In the genomic region with DNA sequence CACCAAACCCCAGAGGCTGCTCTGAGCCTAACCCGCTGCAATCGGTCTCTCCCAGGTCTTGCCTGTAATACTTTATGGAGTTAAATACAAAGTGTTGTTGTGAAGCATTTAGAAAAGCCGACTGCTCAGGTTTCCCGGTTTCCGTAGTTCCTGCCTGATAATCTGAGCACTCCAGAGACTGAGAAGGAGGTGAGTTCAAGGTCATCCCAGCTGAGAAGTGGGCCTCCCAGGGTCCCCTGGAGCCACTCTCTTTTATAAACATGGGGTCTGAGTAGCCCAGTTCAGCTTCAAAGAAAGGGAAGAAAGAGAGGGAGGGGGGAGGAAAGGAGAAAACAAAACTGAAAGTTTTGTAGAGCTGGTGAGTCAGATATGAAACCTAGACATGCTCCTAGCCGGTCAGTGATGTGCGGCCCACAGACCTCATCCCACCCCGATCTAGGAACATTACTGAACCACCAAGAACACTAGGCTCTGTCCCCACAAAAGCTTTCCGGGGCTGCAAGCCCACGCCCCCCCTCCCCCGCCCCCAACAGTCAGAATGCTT, we compare ENCODE assay signal across 10 mouse cellular contexts. TPM values are rescaled to one million over a fixed set of nuclear protein-coding genes. Genes with fewer than 3 reads are reported as not detected.
DNase-seq lines count a peak whose midpoint lies in the region; ATAC-seq and TF ChIP-seq lines count a peak whose summit lies in the region.
"Had no signal": no experiment of that assay in that cellular context is flagged by ENCODE, and none has a peak within 500 bp of the region (broad histone marks: within the 10 kb centered on the region; RNA-seq: fewer than 3 reads in every experiment).

A gene (plus strand): TSS at position 148 of the 544 bp plus-strand sequence.

- peaks cover 9% of the 10 kb centered on the region for H3K27me3 ChIP-seq in megakaryocyte, embryonic 14.5 days (replicated peaks)
- H3K27me3 ChIP-seq in ES-Bruce4 (ENCODE audit: control insufficient read depth, insufficient read depth, low read length, poor library complexity, severe bottlenecking) = no peaks in the 10 kb centered on the region
- H3K27me3 ChIP-seq: embryonic facial prominence, embryonic 15.5 days had no signal

- DNase-seq in adrenal gland, postnatal 36 days = no peak
- no peak for DNase-seq in kidney, postnatal 36 days
- DNase-seq in urinary bladder, adult 2 months (ENCODE audit: low spot score) = no peak
- DNase-seq: heart, adult 18-20 months; thymus, postnatal 25 days had no signal

- H3K27ac ChIP-seq in ES-Bruce4 (ENCODE audit: insufficient read depth, low read length) = no peak within 1 kb of the TSS
- H3K27ac ChIP-seq: embryonic facial prominence, embryonic 15.5 days had no signal

- H3K9ac ChIP-seq in ES-Bruce4 (ENCODE audit: low read depth, poor library complexity, severe bottlenecking) = peak within 1 kb of the TSS; percentile 4; the same call in 1 of the 2 replicates
- H3K9ac ChIP-seq: embryonic facial prominence, embryonic 15.5 days had no signal

- no peak for ATAC-seq in megakaryocyte, adult 5-6 weeks (ENCODE audit: poor library complexity, severe bottlenecking)
- ATAC-seq in megakaryocyte progenitor cell, adult 5-6 weeks (replicated peaks; ENCODE audit: poor library complexity) = peak; percentile 42; the same call in 1 of the 2 replicates

- TF ChIP-seq EP300 in ES-Bruce4 (IDR thresholded peaks at IDR 0.05; ENCODE audit: insufficient read depth, low read depth, low read length) = no peak

- peaks cover 45% of the 10 kb centered on the region for H3K4me1 ChIP-seq in megakaryocyte, embryonic 14.5 days
- peaks cover 2% of the 10 kb centered on the region for H3K4me1 ChIP-seq in ES-Bruce4 (ENCODE audit: control insufficient read depth, insufficient read depth, low read length)

- H3K36me3 ChIP-seq in megakaryocyte, embryonic 14.5 days (replicated peaks; ENCODE audit: low read length) = no peaks in the 10 kb centered on the region
- H3K36me3 ChIP-seq in ES-Bruce4 (ENCODE audit: control insufficient read depth, insufficient read depth, low read length, poor library complexity, severe bottlenecking) = no peaks in the 10 kb centered on the region
- H3K36me3 ChIP-seq: embryonic facial prominence, embryonic 15.5 days had no signal

- H3K9me3 ChIP-seq in megakaryocyte, embryonic 14.5 days = no peaks in the 10 kb centered on the region
- H3K9me3 ChIP-seq in ES-Bruce4 (replicated peaks; ENCODE audit: control insufficient read depth, insufficient read depth, low read length, poor library complexity, severe bottlenecking) = no peaks in the 10 kb centered on the region
- H3K9me3 ChIP-seq: embryonic facial prominence, embryonic 15.5 days had no signal

- no peak for TF ChIP-seq POLR2A in ES-Bruce4 (IDR thresholded peaks at IDR 0.05; ENCODE audit: insufficient read depth, low read length)

- H3K4me3 ChIP-seq in megakaryocyte, embryonic 14.5 days (replicated peaks) = peak within 1 kb of the TSS; percentile 79
- H3K4me3 ChIP-seq in ES-Bruce4 (ENCODE audit: low read depth, low read length) = peak within 1 kb of the TSS; percentile 30
- H3K4me3 ChIP-seq: embryonic facial prominence, embryonic 15.5 days had no signal

- TF ChIP-seq CTCF in ES-Bruce4 (IDR thresholded peaks at IDR 0.05; ENCODE audit: low read depth, low read length) = no peak

RNA-seq across cellular contexts. Expression of the gene that starts here (rescaled TPM):
- 6.7 and 15.4 TPM in 2 replicates for polyA plus RNA-seq in megakaryocyte, embryonic 14.5 days (2012; ENCODE audit: insufficient read depth, low replicate concordance)
- total RNA-seq in megakaryocyte, adult 5-6 weeks (2015) = 0.78 and 1.1 TPM in 2 replicates
- 0.98 and 1.0 TPM in 2 replicates for total RNA-seq in megakaryocyte, adult 5-6 weeks (2017)
- 22.8 and 24.7 TPM in 2 replicates for polyA plus RNA-seq in ES-Bruce4 (2011; ENCODE audit: insufficient read depth, insufficient read length, low read depth, missing spikeins)
- 10 to 100 TPM; 10.4 to 17.4 TPM for total RNA-seq in adrenal gland, postnatal 36 days (2021)
- total RNA-seq in megakaryocyte progenitor cell, adult 5-6 weeks (2015) = 7.7 and 9.9 TPM in 2 replicates
- 13.6 and 15.1 TPM in 2 replicates for total RNA-seq in megakaryocyte progenitor cell, adult 5-6 weeks (2017)
- polyA plus RNA-seq in urinary bladder, adult 2 months (2012; rRNA removed) = 6.6 and 8.5 TPM in 2 replicates

Comparison
In these comparisons a context has a peak if more than half of its experiments do, and no peak if none do; other contexts are left out.
1. RNA of the gene that starts here (total RNA-seq): 10.4 to 17.4 TPM in adrenal gland, postnatal 36 days and 7.7 to 15.1 TPM in megakaryocyte progenitor cell, adult 5-6 weeks; 0.78 to 1.1 TPM in megakaryocyte, adult 5-6 weeks; every median in the first group is over 4 times any median in the second.